Mouse (Mus musculus): ENCODE results near the gene Oxct2b. TPM values are rescaled to one million over a fixed set of nuclear protein-coding genes. Genes with fewer than 3 reads are reported as not detected.
"Not testable (repeated sequence)": the region's sequence is repeated elsewhere in the genome, so short reads cannot be mapped to it uniquely, and the experiment has no call there.

Oxct2b gene
- under 1 TPM in 1 of 4 experiments, not detected in 3; 0.18 TPM for total RNA-seq (2022)

GRCm38 (mm10) chr4:123116011-123116410 lies at the start of gene Oxct2b:
Gene Oxct2b, plus strand, starts transcription at chr4:123116266.
- no peak for DNase-seq

GRCm38 (mm10) chr4:123068646-123069045 lies 47.4 kb upstream of the Oxct2b start:
- DNase-seq: no peak

DNA sequence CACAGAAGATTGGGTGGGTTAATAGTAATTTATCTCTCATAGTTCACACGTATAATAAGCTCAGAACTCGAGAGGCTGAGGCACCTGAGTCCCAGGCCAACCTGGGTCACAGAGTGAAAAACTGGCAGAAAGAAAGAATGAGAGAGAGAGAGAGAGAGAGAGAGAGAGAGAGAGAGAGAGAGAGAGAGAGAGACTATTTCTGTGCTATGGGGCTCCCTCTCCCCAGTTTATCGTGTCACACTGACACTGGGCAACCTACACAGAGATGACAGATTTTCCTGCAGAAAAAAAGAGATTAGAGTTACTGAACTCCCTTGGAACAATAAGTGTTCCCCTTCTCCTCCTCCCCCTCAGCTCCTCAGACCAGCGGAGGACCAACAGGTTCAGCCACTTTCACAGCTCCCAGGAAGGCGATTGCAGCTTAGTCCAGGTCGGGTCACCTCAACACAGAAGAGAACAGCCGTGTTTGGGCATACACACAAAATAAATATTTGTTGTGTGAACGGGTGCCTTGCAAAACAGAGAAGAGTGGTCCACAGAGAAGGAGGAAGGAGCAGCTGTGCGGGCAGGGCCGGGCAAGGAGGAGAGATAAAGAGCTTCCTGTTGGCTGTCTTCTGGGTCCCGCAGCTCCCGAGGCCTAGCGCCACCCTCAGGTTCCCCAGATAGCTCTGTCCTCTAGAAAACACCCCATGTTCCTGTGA lies 44.6 kb upstream of the Oxct2b start:
- DNase-seq: no peak

DNA sequence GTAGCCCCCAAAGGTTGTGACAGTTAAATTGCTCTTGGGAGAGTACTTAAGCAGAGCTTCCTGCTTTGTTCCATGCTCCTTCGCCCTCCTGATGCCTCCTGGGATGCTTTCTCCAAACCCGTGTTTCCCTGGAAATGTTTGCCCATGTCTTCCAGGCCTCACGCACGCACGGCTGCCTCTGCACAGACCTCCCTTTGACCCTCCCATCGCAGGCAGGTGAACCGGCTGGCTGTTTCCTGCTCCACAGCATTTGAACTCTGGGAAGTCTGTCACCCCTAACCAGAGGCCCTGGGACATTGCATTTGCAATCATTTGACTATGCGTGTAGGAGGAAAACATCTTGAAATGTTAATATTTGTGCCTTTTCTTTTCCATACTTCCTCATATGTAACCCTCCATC lies 39.1 kb upstream of the Oxct2b start:
- DNase-seq: no peak

DNA sequence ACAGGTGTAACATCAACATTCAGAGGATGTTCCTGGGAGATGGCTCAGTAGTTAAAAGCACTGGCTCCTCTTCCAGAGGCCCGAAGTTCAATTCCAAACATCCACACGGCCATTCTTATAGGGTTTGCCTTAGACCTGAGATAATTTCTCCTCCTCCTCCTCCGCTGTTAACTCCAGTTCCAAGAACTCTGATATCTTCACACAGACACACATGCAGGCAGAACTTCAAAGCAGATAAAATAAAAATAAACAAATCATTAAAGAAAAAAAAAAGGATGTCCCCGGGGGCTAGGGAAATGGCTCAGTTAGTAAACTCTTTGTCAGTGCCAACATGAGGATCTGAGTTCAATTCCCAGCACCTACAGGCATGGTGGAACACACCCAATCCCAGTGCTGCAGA lies 37.8 kb upstream of the Oxct2b start:
- no peak for DNase-seq

GRCm38 (mm10) chr4:123080791-123081190 lies 35.3 kb upstream of the Oxct2b start:
- DNase-seq: no peak

DNA sequence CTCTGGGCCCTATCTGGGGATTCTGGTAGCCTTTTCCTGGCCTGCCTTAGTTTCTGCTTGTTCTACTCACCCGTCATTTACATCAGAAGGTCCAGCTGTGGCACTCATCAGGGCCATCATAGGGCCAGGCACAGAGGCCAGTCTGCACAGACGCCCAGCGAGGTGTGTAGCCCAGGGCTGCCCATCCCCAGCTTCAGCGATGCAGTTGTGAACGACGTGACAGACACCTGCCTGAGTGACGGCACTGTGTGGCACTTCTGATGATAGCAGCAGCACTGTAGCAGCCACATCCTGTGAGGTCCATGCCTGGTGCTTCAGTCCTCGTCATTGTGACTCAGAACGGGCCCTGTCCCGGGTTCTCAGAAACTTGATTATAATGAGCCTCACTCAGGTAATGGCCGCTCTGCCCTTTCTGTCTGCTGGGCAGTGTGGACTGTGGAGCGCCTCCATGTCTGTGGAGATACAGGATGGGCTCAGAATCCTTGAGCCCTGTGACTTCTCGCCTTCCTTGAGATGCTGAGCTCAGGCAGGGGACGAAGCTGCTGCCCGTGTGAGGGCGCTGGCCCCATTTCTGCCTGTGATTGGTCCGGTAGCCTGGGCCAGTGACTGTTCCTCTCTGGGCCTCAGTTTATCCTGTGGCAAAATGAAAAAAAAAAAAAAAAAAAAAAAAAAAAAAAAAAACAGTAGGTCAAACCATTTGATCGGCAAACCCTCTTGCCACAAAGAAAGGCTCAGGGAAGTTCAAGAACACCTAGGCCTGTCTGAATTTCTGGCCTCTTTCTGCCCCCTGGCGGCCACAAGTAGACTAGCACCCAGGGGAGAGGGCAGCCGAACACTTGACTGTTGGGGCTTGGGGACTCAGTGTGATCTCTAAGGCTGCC lies 33.5 kb upstream of the Oxct2b start:
- no peak for DNase-seq

DNA sequence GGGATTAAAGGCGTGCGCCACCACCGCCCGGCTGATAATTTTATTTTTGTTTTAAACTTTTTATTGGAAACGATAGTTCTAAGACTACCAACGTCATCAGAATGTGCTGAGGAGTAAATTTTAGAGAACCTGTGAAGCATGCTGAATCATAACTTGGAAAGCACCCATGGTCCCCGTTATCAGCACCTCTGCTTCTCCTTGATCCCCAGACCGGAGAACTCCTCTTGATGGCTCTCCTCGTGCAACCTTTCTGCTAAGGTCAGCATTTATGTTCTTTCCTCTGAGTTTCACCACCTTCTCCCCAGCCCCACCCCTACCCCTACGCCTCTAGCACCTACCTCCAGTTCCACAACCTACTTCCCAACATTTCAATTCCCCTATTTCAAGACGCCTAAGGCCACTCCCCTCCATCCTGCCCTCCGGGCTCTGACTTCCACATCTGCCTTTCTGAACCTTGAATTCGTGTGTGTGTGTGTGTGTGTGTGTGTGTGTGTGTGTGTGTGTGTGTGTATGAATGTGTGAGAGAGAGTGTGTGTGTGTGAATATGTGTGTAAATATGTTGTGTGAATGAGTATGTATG lies 32.7 kb upstream of the Oxct2b start:
- no peak for DNase-seq

GRCm38 (mm10) chr4:123085290-123085689 lies 30.8 kb upstream of the Oxct2b start:
- no peak for DNase-seq

- DNase-seq: no peak
Observed at GRCm38 (mm10) chr4:123086381-123086780, 29.7 kb upstream of the Oxct2b start.

- no peak for DNase-seq
Observed at GRCm38 (mm10) chr4:123092621-123093020, 23.4 kb upstream of the Oxct2b start.

GRCm38 (mm10) chr4:123093064-123093776 lies 22.8 kb upstream of the Oxct2b start:
- no peak for DNase-seq

DNA sequence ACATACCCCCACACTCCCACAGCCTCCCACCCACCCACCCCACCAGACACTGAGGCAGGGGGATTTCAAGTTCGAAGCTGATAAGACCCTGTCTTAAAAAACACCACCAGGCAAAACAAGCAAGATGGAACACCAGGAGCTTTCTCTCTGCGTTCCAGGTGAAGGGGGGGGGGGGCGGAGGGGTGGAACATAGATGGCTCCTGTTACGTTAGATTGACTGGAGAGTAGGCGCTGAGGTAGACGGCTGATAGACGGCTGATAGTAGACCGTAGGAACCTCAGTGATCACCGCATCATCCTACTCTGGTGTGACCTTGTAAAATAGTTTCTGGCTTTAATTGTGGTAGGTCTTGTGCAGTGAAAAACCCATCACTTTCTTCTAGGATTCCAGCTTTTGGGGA lies 22.2 kb upstream of the Oxct2b start:
- no peak for DNase-seq

GRCm38 (mm10) chr4:123104651-123105450 lies 11.2 kb upstream of the Oxct2b start, which contains the start of gene Bmp8b:
Gene Bmp8b, plus strand, starts transcription at chr4:123105165.
- DNase-seq: no peak

GRCm38 (mm10) chr4:123105451-123105790 lies 10.6 kb upstream of the Oxct2b start:
- DNase-seq: no peak

GRCm38 (mm10) chr4:123105929-123106328 lies 10.1 kb upstream of the Oxct2b start:
- not testable (repeated sequence) for DNase-seq

- DNase-seq: no peak
Observed at GRCm38 (mm10) chr4:123106864-123107263, 9.2 kb upstream of the Oxct2b start.

DNA sequence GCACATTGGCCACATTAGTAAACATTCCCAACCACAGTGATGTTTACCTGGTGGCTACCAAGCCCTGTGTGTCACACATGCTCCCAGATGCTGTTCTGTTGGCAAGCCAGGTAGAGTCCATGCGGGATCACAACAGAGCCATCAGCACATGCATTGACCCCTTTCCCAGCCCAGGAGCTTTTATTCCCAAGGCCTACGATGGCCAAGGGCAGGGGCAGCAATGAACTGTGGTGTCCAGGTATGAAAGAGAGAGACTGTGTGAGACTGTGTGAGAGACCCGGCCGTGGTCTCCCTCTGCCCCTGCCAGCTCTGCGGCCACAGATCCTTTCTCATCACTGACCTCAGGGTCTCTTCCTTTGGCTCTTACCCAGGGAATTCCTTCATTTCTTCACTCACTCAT lies 8.0 kb upstream of the Oxct2b start:
- no peak for DNase-seq

- DNase-seq: no peak
Observed at GRCm38 (mm10) chr4:123110751-123111150, 5.3 kb upstream of the Oxct2b start.

DNA sequence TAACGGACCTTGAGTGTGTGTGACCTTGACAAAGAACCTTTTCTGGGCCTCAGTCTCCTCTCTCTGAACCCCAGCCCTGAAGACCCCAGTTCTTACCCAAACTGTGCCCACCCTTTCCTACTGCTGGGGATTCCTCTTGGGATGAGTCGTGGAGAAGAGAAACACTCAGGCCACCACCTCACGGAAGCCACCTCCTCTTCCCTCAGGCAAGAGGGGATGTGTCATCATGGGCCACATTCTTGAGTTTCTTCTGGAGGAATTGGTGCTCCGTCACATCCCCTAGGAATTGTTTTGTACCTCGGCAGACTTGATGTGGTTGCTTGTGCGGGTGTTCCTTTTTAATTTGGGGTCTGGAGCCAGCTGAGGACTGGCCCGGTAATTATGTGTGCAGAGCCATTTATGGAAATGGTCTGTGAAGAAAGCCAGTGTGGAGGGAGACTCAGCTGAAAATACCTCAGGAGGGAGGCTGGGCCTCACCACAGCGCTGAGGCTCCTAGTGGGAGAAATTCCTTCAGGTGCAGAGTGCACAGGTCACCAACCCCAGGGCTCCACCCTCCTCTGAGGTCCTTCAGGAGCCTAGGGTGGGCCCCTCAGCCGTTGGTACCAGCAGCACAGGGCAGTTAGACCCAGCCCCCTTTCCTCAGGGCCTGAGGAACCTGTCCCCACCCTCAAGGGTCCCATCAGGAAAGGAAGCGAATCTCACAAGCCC lies 4.6 kb upstream of the Oxct2b start:
- not testable (repeated sequence) for DNase-seq

DNA sequence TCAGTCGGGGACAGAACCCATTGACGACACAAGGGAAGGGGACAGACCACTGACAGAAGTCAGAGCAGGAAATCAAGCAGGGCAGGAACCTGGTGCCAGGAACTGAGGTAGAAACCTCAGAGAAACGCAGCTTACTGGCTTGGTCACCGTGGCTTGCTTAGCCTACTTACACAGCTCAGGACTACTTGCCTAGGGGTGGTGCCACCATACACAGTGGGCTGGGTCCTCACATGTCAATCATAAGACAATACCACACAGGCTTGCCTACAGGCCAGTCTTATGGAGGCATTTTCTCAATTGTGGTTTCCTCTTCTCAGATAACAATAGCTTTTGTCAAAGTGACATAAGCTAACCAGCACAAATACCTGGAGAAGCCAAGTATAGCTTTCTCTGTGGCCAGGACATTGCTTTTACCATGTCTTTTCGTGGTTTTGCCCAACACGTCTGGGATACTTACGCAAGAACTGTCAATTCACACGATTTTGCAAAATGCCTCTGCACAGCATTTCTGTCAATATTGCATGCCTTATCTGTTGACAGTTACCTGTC lies 3.8 kb upstream of the Oxct2b start:
- DNase-seq: no peak

Measured in adrenal gland, adult 8-10 months (tissue).